Mouse (Mus musculus): Measurements from ENCODE around the gene Cpsf3.

GRCm38 (mm10) chr12:21264241-21264640 lies 20.9 kb upstream of the Cpsf3 start:
- TF ChIP-seq CTCF (IDR thresholded peaks at IDR 0.05; ENCODE audit: low read depth) (no peak), EP300 (IDR thresholded peaks at IDR 0.05; ENCODE audit: low read depth) (no peak)
